Mouse (Mus musculus): ENCODE data around the gene Rufy1.
"Not testable (repeated sequence)": the region's sequence is repeated elsewhere in the genome, so short reads cannot be mapped to it uniquely, and the experiment has no call there.

Rufy1 gene

GRCm38 (mm10) chr11:50377892-50378684, 52.8 kb downstream of the Rufy1 start:
- peak; percentile 78 for DNase-seq (ENCODE audit: low spot score)

- peak; percentile 98 for DNase-seq (ENCODE audit: low spot score)
Observed at GRCm38 (mm10) chr11:50376911-50377891, 53.7 kb downstream of the Rufy1 start, which contains the start of gene Hnrnph1. TSS of gene Hnrnph1 (plus strand) at chr11:50376990.

GRCm38 (mm10) chr11:50376156-50376790, 54.7 kb downstream of the Rufy1 start:
- no peak for DNase-seq (ENCODE audit: low spot score)

GRCm38 (mm10) chr11:50375421-50375820, 55.5 kb downstream of the Rufy1 start:
- DNase-seq (ENCODE audit: low spot score) = no peak

- no peak for DNase-seq (ENCODE audit: low spot score)
Observed at GRCm38 (mm10) chr11:50374286-50375015, 56.5 kb downstream of the Rufy1 start.

- no peak for DNase-seq (ENCODE audit: low spot score)
Observed at GRCm38 (mm10) chr11:50373621-50374020, 57.3 kb downstream of the Rufy1 start.

GRCm38 (mm10) chr11:50373086-50373485, 57.8 kb downstream of the Rufy1 start:
- no peak for DNase-seq (ENCODE audit: low spot score)

GRCm38 (mm10) chr11:50371911-50372310, 59.0 kb downstream of the Rufy1 start:
- no peak for DNase-seq (ENCODE audit: low spot score)

- peak; percentile 70 for DNase-seq (ENCODE audit: low spot score)
Observed at GRCm38 (mm10) chr11:50371399-50371841, 59.5 kb downstream of the Rufy1 start.

- DNase-seq (ENCODE audit: low spot score) = no peak
Observed at GRCm38 (mm10) chr11:50370969-50371368, 60.0 kb downstream of the Rufy1 start.

- no peak for DNase-seq (ENCODE audit: low spot score)
Observed at GRCm38 (mm10) chr11:50369360-50369911, 61.5 kb downstream of the Rufy1 start.

GRCm38 (mm10) chr11:50367531-50367930, 63.4 kb downstream of the Rufy1 start:
- no peak for DNase-seq (ENCODE audit: low spot score)

GRCm38 (mm10) chr11:50365322-50365721, 65.6 kb downstream of the Rufy1 start:
- no peak for DNase-seq (ENCODE audit: low spot score)

- DNase-seq (ENCODE audit: low spot score) = peak; percentile 78
Observed at GRCm38 (mm10) chr11:50364548-50364947, 66.4 kb downstream of the Rufy1 start.

- DNase-seq (ENCODE audit: low spot score) = not testable (repeated sequence)
Observed at GRCm38 (mm10) chr11:50361282-50361681, 69.6 kb downstream of the Rufy1 start.

- DNase-seq (ENCODE audit: low spot score) = peak; percentile 40
Observed at GRCm38 (mm10) chr11:50358950-50359861, 71.7 kb downstream of the Rufy1 start.

- DNase-seq (ENCODE audit: low spot score) = no peak
Observed at GRCm38 (mm10) chr11:50355395-50355794, 75.5 kb downstream of the Rufy1 start.

- no peak for DNase-seq (ENCODE audit: low spot score)
Observed at GRCm38 (mm10) chr11:50354851-50355250, 76.1 kb downstream of the Rufy1 start.

GRCm38 (mm10) chr11:50354162-50354561, 76.8 kb downstream of the Rufy1 start, which contains the start of gene Cby3:
TSS of gene Cby3 (plus strand) at chr11:50354462.
- DNase-seq (ENCODE audit: low spot score) = no peak

GRCm38 (mm10) chr11:50352177-50352576, 78.7 kb downstream of the Rufy1 start:
- no peak for DNase-seq (ENCODE audit: low spot score)
